Mouse (Mus musculus): Measurements from ENCODE around the gene Amt. TPM values are rescaled to one million over a fixed set of nuclear protein-coding genes. Genes with fewer than 3 reads are reported as not detected.

The Amt gene
- polyA plus RNA-seq, 1 experiment, result 2.3 TPM

DNA sequence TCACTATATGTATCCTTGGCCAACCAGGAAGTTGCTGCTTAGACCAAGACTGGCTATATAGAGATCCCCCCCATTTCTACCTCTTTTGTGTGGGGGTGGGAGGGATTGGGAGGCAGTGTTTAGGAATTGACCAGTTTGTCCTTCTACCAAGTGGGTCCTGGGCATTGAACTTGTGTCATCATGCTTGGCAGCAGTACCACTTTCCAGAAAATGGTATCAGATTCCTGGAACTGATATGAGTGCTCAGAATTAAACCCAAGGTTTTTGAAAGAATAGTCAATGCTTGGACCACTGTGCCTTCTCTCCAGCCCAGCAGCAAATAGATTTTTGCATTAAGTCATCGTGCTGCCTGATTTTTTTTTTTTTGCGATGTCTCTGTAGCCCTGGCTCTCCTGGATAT, 29.2 kb downstream of the Amt start:
- WGBS, result 90% methylated on average over 2 of the region's 2 CpGs
- DNase-seq (ENCODE audit: low read depth, low spot score), result no peak

DNA sequence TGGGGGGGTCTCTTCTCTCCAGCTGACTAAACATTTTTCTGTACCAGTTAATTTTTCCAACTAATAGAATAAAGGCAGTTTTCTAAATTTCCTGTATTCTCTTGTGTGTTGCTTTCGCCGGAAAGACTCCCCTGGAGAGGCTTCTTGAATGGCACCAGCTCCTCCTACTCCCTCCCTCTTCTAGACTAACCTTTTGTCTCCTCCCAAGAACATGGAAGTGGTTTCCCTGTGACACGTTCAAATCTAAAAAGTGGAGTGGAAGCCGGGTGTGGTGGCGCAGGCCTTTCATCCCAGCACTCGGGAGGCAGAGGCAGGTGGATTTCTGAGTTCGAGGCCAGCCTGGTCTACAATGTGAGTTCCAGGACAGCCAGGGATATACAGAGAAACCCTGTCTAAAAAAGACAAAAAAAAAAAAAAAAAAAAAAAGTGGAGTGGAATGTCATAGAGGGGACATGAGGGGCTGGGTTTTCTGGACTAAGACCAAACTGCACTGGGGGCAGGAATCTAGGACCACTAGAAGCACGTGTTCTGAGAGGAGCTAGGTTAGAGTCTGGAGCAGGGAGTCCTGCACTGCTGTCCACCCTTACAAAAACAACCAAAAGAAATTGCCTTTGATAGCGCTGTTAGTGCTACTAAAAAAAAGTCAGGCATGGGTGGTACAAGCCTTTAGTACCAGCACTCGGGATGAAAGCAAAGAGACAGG, 41.3 kb downstream of the Amt start:
- DNase-seq (ENCODE audit: low read depth, low spot score), result no peak
- 49% methylated on average over 10 of the region's 10 CpGs for WGBS

DNA sequence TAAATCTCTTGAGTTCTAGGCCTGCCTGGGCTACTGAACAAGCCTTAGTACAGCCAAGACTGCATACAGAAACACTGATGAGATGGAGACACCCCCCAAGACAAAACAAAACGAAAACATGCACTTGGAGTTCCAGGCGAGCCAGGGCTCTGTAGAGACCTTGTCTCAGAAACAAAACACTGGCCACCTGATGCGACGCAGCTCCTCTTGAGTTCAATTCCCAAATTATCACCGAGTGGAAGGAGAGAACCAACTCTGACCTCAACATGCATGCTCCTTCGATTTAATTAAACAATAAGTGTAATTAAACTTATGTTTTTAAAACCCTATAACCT, 41.9 kb downstream of the Amt start:
- no peak for DNase-seq (ENCODE audit: low read depth, low spot score)
- WGBS, result 7% methylated on average over 6 of the region's 6 CpGs

DNA sequence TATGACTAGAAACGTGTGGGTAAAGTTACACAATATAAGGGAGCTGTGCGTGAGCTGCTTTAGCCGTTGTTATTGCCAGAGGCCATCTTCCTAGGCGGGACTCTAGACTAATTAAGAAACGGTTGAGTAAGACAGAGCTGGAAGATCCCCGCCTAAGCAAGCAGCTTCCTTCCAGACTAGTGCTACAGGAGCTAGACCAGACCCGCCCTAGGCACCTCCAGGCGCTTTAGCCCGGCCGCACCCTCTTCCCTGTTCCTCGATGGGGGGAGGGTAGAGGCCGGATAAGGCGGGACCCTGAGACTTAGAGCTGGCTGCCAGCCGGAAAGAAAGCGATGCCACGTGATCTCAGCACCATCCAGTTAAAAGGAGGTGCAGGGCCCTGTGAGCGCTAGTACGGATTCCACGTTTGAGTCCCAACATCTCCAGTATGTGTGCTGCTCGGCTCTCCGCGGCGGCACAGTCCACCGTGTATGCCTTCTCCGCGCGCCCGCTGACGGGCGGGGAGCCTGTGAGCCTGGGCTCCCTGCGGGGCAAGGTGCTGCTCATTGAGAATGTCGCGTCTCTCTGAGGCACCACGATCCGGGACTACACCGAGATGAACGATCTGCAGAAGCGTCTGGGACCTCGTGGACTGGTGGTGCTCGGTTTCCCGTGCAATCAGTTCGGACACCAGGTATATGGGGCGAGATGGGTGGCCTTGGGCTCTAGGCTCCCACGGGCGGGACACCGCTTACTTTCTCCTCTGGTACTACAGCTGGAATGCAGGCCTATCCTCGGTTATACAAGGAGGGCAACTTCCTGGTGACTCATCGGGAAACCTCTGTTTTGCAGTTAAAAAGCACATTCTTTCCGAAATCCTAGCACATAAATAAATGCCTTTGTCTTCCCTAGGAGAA, 42.5 kb downstream of the Amt start, which contains the start of gene Gpx1:
Gene Gpx1, plus strand, starts transcription at position 18 of the 896 bp plus-strand sequence.
- DNase-seq (ENCODE audit: low read depth, low spot score), result peak; percentile 98
- WGBS, result under 1% methylated on average over 49 of the region's 49 CpGs

DNA sequence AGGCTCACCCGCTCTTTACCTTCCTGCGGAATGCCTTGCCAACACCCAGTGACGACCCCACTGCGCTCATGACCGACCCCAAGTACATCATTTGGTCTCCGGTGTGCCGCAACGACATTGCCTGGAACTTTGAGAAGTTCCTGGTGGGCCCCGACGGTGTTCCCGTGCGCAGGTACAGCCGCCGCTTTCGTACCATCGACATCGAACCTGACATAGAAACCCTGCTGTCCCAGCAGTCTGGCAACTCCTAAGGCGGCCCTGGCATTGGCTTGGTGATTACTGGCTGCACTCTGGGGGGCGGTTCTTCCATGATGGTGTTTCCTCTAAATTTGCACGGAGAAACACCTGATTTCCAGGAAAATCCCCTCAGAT, 43.2 kb downstream of the Amt start:
- WGBS, result 3% methylated on average over 20 of the region's 20 CpGs
- no peak for DNase-seq (ENCODE audit: low read depth, low spot score)

DNA sequence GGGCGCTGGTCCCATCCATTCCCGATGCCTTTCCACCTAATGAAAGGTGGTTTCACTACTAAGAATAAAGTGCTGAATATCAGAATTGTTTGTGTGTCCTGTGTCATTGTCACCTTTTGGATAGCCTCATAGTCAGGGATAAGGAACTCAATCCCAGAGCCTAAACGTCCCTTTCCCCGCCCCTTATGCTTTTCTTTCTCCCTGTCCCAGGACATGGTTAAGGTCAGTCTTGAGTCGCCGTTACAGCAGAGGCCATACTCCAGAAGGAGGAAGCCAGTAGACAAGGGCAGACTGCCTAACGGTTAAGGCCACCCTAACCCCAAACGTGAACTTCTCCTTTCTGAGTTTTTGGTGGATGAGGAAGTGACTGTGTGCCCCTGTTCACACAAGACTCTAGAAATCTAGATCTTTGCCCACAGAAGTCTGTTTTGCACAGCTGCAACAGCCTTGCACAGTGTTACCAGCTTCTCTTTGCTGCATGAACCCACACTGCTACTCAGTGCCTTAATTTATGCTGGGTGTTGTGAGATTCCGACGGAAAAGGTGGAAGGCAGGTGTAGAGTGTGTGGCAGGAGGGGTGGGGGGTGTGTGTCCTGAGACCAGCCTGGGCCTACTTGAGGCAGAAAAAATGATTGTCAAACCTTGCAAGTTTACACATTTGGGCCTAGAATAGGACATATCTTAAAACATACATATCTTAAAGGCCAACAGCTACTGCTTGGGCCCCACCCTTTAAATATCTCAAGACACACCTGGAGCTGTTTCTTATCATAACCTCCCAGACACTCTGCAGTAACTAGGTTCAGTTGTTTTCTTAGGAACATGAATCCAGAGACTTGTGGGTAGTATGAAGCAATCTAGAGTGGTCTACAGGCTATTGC, 43.8 kb downstream of the Amt start:
- 20% methylated on average over 10 of the region's 10 CpGs for WGBS
- DNase-seq (ENCODE audit: low read depth, low spot score), result peak; percentile 31

DNA sequence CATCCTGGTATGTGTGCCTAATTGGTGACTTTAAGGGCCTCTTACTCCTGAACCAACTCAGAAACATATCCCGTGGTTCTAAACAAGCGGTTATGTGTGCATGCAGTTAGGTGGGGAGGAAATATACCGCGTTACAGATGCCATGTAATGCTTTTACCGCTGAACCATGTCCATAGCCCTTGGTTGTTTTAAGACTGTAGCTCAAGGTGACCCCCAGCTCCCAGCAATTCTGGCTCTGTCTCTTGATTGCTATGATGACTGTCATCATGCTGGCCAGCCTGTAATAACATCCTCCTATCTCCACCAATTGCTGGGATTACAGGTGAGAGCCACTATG, 44.5 kb downstream of the Amt start:
- WGBS, result 31% methylated on average over 5 of the region's 5 CpGs
- peak; percentile 16 for DNase-seq (ENCODE audit: low read depth, low spot score)

DNA sequence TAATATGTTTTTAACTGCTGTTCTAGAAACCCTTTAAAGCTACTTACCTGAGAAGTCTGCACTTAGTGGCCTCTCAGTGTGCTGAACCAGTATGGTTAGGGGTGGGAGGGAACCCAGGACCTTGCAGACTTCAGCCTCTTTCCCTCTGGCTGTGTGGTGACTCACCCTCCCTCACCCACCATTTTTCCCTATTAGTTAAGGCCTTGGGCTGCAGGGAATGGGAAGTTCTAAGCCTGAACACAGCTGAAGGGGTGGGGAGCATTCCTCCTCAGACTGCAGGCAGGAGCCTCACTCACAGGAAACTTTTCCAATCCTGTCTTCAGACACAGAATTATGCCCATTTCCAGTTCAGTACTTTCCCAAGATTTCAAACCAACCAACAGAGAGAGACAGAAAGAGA, 45.1 kb downstream of the Amt start:
- peak; percentile 16 for DNase-seq (ENCODE audit: low read depth, low spot score)

DNA sequence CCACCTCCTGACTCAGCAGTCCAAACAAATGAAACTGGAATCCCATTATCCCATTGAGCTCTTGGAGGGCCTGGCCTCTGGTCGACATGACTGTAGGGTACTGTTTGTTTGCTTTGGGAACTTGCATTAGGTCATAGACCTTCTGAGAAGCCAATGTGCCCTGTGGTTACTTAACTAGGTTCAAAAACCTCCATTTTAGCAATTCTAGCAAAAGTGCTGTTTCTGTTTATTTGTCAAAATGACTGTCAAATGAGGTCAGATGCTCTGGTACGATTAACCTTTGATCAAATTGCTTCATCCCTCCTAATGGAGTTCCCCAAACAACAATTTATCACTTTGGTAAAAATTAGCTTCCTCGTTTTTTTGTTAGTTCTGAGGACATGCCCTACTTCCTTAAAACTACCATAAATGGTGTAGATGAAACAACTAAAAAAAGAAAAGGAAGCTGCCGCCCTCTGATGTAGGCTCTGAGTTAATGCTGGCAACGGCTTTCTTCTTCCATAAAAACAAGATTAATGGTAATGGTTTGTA, 45.7 kb downstream of the Amt start:
- WGBS, result 4% methylated on average over 5 of the region's 5 CpGs
- DNase-seq (ENCODE audit: low read depth, low spot score), result peak; percentile 18

DNA sequence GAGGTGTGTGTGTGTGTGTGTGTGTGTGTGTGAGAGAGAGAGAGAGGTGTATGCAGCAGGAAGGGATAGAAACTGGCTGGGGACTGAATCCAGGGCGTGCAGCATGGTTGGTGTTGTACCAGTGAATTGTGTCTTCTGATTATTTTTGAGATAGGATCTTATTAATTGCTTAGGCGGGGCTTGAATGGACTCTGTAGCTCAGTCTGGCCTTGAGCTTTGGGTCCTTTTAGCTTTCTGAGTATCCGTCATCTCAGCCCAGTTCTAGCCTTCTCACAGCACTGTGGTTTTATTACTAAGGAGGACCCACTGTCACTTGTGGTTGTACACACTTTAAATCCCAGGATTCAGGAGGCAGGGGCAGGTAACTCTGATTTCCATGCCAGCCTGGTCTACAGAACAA, 46.7 kb downstream of the Amt start:
- DNase-seq (ENCODE audit: low read depth, low spot score), result no peak
- 64% methylated on average over 3 of the region's 3 CpGs for WGBS

DNA sequence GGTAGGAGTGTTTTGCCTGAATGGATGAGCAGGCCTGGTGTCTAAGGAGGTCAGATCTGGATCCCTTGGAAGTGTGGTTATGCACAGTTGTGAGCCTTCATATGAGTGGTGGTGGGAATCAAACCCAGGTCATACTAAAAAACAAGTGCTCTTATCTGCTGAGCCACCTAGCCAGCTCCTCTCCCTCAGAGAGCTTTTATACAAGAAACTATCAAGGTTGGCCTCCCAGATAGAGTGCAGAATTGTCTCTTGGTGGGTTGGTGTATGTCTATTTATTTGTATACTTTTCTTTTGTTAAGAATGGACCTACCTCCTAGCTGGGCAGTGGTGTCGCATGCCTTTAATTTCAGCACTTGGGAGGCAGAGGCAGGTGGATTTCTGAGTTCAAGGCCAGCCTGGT, 47.2 kb downstream of the Amt start:
- WGBS, result 97% methylated on average over 1 of the region's 1 CpGs
- no peak for DNase-seq (ENCODE audit: low read depth, low spot score)

DNA sequence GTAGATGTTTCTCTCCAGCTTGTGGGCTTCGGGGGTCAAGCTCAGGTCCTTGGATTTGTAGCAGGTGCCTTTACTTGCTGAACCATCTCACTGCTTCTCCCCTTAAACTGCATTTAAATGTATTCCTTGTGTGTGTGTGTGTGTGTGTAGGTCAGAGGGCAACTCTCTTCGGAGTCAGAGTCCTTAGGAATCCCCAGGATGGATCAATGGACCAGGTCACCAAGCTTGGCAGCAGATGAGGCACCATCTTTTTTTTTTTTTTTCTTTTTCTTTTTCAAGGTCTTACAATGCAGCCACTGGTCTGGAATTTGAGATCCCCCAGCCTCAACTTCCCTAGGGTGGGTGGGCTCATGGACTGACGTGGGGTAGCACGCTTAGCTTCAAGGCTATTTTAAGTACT, 47.8 kb downstream of the Amt start:
- no peak for DNase-seq (ENCODE audit: low read depth, low spot score)
- WGBS, result 87% methylated on average over 4 of the region's 4 CpGs

DNA sequence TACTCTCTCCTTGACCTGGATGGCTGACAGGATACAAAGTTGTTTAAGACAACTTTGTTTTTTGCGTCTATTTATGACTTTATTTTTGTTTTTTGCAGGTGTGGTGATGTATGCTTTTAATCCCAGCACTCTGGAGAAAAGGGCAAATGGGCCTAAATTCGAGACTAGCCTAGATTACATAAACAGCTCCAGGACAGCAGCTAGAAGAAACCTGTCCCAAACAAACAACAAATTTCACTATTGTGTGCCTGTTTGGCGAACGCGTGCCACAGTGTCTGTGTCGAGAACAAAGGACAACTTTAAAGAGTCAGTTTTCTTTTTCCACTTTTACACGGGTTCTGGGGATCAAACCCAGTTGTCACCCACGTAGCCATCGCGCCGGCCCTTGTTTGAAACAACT, 50.4 kb downstream of the Amt start:
- DNase-seq (ENCODE audit: low read depth, low spot score), result no peak

DNA sequence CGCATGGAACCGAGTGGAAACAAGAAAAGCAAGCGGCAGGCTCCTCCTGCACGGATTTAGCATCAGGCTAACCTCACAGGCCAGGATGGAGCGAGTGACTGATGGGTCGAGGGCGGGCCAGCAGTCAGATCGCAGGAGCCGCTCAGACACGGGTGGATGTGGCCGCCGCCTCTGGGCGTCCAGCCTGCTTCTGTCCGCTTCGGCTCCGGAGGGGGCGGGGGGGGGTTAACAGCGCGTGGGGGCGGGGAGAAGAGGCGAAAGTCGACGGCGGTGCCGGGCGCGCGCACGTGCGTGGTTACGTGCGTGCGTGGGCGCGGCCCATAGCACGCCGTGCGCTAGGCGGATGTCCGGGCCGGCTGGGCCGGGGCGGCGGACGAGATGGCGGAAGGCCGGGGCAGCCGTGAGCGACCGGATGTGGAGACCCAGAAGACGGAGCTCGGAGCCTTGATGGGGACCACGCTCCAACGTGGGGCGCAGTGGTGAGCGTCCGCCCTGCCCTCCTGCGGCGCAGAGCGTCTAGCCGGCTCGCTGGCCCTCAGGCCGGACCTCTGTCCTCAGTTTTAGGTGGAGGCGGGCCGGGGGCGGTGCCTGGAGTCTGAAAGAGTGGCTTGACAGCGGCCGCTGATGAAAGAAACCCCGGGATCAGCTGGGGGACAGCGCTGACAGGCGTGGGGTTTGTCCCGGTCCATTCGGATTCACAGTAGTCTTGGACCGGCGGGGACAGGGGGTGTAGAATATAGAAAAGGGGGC, 51.1 kb downstream of the Amt start, which contains the start of gene Usp4:
Gene Usp4, plus strand, starts transcription at position 314 of the 750 bp plus-strand sequence.
- peak; percentile 55 for DNase-seq (ENCODE audit: low read depth, low spot score)
- WGBS, result 1% methylated on average over 68 of the region's 75 CpGs

More for the DNA sequence above, 50.4 kb downstream of the Amt start:
- 2% methylated on average over 11 of the region's 11 CpGs for WGBS

DNA sequence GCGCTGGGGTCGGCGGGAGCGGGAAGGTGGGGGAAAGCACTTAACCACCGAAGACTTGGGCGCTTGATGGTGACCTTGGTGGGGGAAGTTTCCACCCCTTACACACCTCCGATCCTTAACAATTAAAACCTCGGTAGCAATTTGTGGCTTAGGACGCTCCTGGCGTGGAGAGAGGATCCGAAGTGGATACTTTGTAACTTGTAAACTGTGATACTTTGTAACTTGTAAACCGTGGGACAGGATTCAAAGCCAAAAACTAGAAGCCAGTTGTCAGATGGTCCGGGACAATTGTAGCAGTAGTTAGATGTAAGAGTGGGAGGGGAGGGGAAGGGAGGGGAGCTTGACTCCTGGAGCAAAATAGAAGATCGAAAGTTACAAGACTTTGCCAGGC, 51.6 kb downstream of the Amt start:
- under 1% methylated on average over 14 of the region's 14 CpGs for WGBS
- DNase-seq (ENCODE audit: low read depth, low spot score), result no peak

DNA sequence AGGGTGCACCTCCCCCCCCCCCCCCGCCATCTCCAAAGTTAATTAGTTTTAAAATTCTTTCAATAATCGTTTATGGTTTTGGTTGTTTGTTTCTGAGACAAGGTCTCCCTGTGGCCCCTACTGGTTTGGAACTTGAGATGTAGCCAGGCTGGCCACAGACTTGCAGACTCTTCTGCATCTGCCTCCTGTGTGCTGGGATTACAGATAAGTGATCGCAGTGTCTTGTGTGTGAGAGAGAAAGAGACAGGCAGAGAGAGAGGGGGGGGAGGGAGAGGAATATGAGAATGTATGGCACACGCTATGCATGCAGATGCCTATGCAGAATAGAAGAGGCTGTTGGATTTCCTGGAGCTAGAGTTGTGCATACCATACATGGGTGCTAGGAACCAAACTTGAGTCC, 53.1 kb downstream of the Amt start:
- WGBS, result 85% methylated on average over 4 of the region's 4 CpGs
- DNase-seq (ENCODE audit: low read depth, low spot score), result no peak

Data from large intestine, adult 2 months (tissue).